Mouse (Mus musculus) liver, embryonic 16.5 days (tissue): ENCODE data around the gene Minar1. TPM values are rescaled to one million over a fixed set of nuclear protein-coding genes. Genes with fewer than 3 reads are reported as not detected.
A peak's percentile ranks its signal among the peaks of the same experiment; 100 is the strongest.

Experiments used
- ATAC-seq: fragments of 200-750 bp; cut with Nextera tagmentation; 2 replicates; pipeline ENCODE4 v1.8.0; 2017; ENCODE audit warnings: low read depth, mild to moderate bottlenecking, moderate number of reproducible peaks, moderate library complexity
- H3K27ac ChIP-seq: fragments of 300-500 bp; sonication (generic); 2 replicates; pipeline ENCODE4 v1.5.1; 2014; ENCODE audit warnings: mild to moderate bottlenecking, low read length
- H3K27me3 ChIP-seq: fragments of 300-500 bp; sonication (generic); 2 replicates; pipeline ENCODE4 v1.6.1; 2014; ENCODE audit warnings: low read depth, low read length, mixed read lengths; ENCODE audit not compliant: control insufficient read depth, insufficient read depth
- H3K36me3 ChIP-seq: fragments of 300-500 bp; sonication (generic); 2 replicates; pipeline ENCODE4 v1.6.1; 2014; ENCODE audit warnings: mild to moderate bottlenecking; ENCODE audit not compliant: control insufficient read depth, insufficient read depth
- H3K4me1 ChIP-seq: fragments of 300-500 bp; sonication (generic); 2 replicates; pipeline ENCODE4 v1.6.1; 2014; ENCODE audit warnings: low read depth, low read length, mixed read lengths; ENCODE audit not compliant: control insufficient read depth
- H3K4me2 ChIP-seq: fragments of 300-500 bp; sonication (generic); 2 replicates; pipeline ENCODE4 v1.6.1; 2014; ENCODE audit warnings: low read depth, low read length, mixed read lengths
- H3K4me3 ChIP-seq: fragments of 300-500 bp; sonication (generic); 2 replicates; pipeline ENCODE4 v1.5.1; 2014; ENCODE audit warnings: low read depth, mild to moderate bottlenecking, low read length
- H3K9ac ChIP-seq: fragments of 300-500 bp; sonication (generic); 2 replicates; pipeline ENCODE4 v1.6.1; 2014; ENCODE audit warnings: low read depth, low read length
- H3K9me3 ChIP-seq: fragments of 300-500 bp; sonication (generic); replicated peaks from 2 replicates; pipeline ENCODE4 v1.6.1; 2016; ENCODE audit warnings: low read length; ENCODE audit not compliant: control insufficient read depth
- WGBS: fragments of 180-500 bp; shearing (Covaris S2); extraction: QIAGEN DNeasy Blood & Tissue Kit; methylation state at CpG from one replicate; pipeline ENCODE4 v1.1.7; 2014; ENCODE audit not compliant: insufficient replicate concordance; 5-methylcytosine and 5-hydroxymethylcytosine counted together
- polyA plus RNA-seq: library from polyadenylated mRNA; unstranded; fragments of >200 nt; fragmentation: Nextera tagmentation; extraction: Ambion mirVana; gene quantifications from 2 replicates; pipeline ENCODE4 v1.2.1, GENCODE M21; 2015

Gene Minar1
- polyA plus RNA-seq, 1 experiment from 2014 or later: 0.11 TPM

DNA sequence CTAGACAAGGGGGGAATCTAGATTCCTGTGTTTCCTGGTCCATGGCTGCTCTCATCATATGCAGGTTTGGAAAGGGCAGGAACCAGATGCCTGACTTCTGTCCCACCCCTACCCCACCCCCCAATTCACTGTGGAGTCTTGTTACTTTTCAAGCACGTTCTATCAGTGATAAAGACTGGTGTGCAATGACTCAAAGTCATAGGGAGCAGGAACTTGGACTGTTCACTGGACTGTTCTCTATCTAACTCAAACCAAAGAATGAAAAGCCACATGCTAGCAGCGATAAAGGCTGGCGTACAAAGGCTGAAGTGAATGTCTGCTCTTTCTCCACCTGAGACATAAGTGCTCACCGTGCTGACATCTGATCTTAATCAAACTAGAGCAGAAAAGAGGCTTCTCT lies 12.3 kb downstream of the Minar1 start:
- Histone ChIP-seq H3K27ac (no peak overlapping the region), H3K4me2 (no peak overlapping the region), H3K9me3 (no peaks in the 10 kb centered on the region), H3K27me3 (no peaks in the 10 kb centered on the region), H3K4me3 (no peak overlapping the region), H3K4me1 (no peaks in the 10 kb centered on the region), H3K36me3 (no peaks in the 10 kb centered on the region), H3K9ac (no peak overlapping the region)
- WGBS: 49% methylated on average over 4 of the region's 4 CpGs
- ATAC-seq: no peak

DNA sequence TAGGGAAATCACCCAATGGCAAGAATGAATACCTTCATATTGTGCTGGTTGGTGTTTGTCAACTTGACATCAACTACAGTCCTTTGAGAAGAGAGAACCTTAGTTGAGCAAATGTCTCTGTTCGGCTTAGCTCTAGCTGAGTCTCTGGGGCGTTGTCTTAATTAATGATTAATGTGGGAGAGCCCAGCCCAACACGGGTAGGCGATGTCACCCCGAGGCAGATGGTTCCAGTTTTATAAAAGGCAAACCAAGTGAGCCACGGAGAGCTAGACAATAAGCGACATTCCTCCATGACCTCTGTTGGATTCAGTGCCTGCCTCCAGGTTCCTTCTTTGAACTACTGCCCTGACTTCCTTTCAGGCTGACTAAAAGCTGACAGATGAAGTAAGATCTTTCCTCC lies 15.6 kb downstream of the Minar1 start:
- Histone ChIP-seq H3K4me3 (no peak overlapping the region), H3K4me2 (no peak overlapping the region), H3K9me3 (no peaks in the 10 kb centered on the region), H3K4me1 (no peaks in the 10 kb centered on the region), H3K27me3 (no peaks in the 10 kb centered on the region), H3K9ac (no peak overlapping the region), H3K36me3 (no peaks in the 10 kb centered on the region), H3K27ac (no peak overlapping the region)
- no peak for ATAC-seq
- 67% methylated on average over 7 of the region's 7 CpGs for WGBS

DNA sequence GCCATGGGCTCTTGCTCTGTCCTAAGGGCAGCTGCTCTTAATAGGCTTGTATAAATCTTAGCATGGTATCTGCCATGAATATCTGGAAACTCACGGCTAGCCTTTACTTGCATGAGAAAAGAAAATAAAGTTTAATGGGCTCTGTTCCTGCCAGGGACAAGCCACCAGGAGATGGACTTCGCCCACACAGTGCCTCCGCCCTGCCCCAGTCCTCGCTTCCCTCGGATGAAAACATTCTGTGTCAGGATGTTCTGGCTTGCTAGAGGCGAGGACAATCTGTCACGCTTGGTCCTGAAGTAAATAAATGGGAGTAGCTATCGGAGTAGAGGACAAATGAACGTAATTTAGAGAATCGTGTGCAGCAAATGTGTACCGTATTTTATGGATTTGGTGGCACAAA lies 16.7 kb downstream of the Minar1 start:
- Histone ChIP-seq H3K9ac (no peak overlapping the region), H3K4me3 (no peak overlapping the region), H3K36me3 (no peaks in the 10 kb centered on the region), H3K4me1 (no peaks in the 10 kb centered on the region), H3K27me3 (no peaks in the 10 kb centered on the region), H3K9me3 (no peaks in the 10 kb centered on the region), H3K27ac (no peak overlapping the region), H3K4me2 (no peak overlapping the region)
- WGBS: 51% methylated on average over 11 of the region's 11 CpGs
- ATAC-seq: peak; percentile 76

DNA sequence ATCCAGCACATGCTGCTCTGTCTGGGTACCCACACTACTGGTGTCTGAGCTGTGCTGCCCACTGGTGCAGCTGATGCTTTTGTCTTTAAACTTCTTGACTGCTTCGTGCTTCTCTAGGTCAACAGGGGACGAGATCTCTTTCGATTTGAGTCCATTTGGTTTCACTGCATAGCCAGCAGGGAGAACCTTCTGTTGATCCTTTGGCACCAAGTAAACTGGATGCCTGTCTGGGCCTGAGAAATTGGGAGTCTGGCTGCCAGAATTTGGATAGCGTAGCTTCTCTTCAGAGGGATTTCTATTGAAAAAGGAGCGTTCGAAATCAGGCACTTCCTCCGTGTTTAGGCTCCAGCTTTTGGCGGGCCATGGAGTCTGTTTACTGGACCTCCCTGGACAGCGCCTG lies 21.0 kb downstream of the Minar1 start:
- WGBS: 71% methylated on average over 9 of the region's 9 CpGs
- Histone ChIP-seq H3K4me3 (no peak overlapping the region), H3K9ac (no peak overlapping the region), H3K27ac (no peak overlapping the region), H3K4me1 (no peaks in the 10 kb centered on the region), H3K27me3 (no peaks in the 10 kb centered on the region), H3K4me2 (no peak overlapping the region), H3K9me3 (no peaks in the 10 kb centered on the region), H3K36me3 (no peaks in the 10 kb centered on the region)
- ATAC-seq: no peak

DNA sequence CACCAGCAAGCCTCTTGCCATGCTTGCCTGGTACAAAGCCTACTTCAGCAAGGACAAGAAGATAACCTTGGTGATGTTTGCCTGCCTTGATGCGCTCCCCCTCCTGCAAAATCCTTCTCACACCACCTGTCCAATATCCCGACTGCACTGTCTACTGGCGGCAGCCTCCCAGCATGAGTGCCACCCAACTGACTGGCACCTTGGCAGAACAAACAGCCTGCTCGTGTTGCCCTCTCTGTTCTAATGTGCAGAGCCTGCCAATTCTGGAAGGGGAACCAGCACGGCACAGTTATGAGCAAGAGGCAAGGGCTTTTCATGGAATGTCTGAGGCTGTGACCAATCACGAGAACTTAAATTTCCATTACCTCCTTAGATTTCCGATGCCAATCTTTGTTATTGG lies 22.2 kb downstream of the Minar1 start:
- ATAC-seq: no peak
- 67% methylated on average over 7 of the region's 7 CpGs for WGBS

DNA sequence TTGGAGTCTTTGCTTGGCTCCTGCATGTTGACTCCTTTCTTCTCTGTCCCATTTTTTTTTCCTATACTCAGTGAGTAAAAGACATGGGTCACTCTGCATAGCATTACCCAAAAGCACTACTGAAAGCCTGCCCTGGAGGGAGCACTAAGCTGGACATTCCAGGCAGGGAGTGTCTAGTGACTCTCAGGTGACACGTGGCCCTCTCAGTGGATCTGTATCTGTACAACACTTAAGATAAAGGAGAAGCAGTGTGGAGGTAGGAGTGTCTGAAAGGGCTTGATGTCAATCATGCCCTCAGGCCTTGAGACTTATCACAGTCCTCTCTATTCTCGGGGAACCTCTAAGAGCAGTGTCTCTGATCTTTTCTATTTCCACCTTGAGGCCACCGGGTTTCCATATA lies 25.9 kb downstream of the Minar1 start:
- Histone ChIP-seq H3K4me1 (no peaks in the 10 kb centered on the region), H3K9ac (no peak overlapping the region), H3K27ac (no peak overlapping the region), H3K27me3 (no peaks in the 10 kb centered on the region), H3K4me2 (no peak overlapping the region), H3K9me3 (no peaks in the 10 kb centered on the region), H3K4me3 (no peak overlapping the region), H3K36me3 (no peaks in the 10 kb centered on the region)
- no peak for ATAC-seq
- WGBS: 44% methylated on average over 3 of the region's 3 CpGs

More for the DNA sequence above, 22.2 kb downstream of the Minar1 start:
- Histone ChIP-seq H3K4me1 (no peaks in the 10 kb centered on the region), H3K36me3 (no peaks in the 10 kb centered on the region), H3K27ac (no peak overlapping the region), H3K4me3 (no peak overlapping the region), H3K9me3 (no peaks in the 10 kb centered on the region), H3K27me3 (no peaks in the 10 kb centered on the region), H3K4me2 (no peak overlapping the region), H3K9ac (no peak overlapping the region)

DNA sequence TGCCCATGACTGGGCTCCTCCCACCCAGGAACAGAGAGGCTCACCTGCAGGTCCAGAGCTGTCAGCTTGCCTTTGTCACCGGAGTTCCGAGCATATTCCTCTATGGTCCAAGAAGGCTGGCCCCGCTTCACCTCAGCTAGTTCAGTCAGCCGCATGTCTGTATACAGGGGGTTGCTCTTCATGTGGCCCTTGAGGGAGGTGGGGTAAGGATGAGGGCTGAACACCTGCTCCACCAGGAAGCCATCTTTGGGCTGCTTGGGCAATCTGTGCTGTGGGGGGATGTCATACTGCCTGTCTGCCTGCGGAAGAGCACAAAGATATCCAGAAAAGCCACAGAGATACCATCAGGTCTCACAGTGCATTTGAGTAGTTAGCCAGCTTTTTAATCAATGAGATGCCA lies 26.5 kb downstream of the Minar1 start:
- H3K27me3 ChIP-seq: no peaks in the 10 kb centered on the region
- WGBS: 74% methylated on average over 5 of the region's 5 CpGs
- no peaks in the 10 kb centered on the region for H3K4me1 ChIP-seq
- H3K4me2 ChIP-seq: no peak overlapping the region
- no peak for ATAC-seq
- H3K9ac ChIP-seq: no peak overlapping the region
- no peak overlapping the region for H3K4me3 ChIP-seq
- no peak overlapping the region for H3K27ac ChIP-seq
- no peaks in the 10 kb centered on the region for H3K36me3 ChIP-seq
- H3K9me3 ChIP-seq: no peaks in the 10 kb centered on the region

DNA sequence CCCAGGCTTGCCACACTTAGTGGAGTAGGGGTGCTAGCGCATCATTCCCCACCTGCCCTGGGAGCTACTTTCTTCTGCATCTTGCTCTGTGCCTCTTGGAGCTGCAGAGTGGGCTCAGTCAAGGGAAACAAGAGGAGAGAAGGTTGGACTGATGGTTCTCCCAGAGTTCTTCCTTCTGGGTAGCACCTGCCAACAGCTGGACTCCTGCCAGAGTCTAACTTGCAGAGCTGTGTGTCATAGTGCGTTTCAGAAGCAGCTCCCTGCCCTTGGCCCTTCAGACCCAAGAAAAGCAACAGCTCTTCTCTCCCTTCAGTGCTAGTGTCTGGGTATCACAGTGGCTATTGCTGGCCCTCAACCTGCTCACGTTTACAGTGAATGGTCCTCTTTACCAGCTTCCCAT lies 30.5 kb downstream of the Minar1 start:
- Histone ChIP-seq H3K27ac (no peak overlapping the region), H3K4me2 (no peak overlapping the region), H3K9ac (no peak overlapping the region), H3K4me1 (no peaks in the 10 kb centered on the region), H3K4me3 (no peak overlapping the region), H3K27me3 (no peaks in the 10 kb centered on the region), H3K36me3 (no peaks in the 10 kb centered on the region), H3K9me3 (no peaks in the 10 kb centered on the region)
- 54% methylated on average over 3 of the region's 3 CpGs for WGBS
- no peak for ATAC-seq

DNA sequence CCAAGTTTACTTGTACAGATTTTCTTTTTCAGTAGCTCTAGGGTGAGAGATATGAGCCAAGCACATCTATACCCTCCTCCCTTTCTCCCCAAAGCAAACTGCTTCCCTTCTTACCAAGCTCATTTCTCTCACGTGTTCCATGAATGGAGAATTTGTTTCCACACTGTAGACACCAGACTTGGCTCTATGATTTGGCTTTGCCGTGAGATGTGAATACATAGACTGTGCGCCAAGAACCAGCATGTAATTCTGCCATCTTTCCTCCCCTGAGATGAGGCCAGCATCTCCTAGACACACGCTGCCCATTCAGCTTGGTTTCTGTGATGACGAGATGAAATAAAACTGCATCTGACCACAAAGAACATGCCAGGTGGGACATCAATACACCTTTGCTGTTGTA lies 44.5 kb downstream of the Minar1 start:
- WGBS: 63% methylated on average over 5 of the region's 5 CpGs
- H3K4me2 ChIP-seq: no peak overlapping the region
- no peak for ATAC-seq
- no peaks in the 10 kb centered on the region for H3K9me3 ChIP-seq
- H3K27me3 ChIP-seq: no peaks in the 10 kb centered on the region
- no peak overlapping the region for H3K9ac ChIP-seq
- H3K4me1 ChIP-seq: no peaks in the 10 kb centered on the region
- no peak overlapping the region for H3K4me3 ChIP-seq
- no peaks in the 10 kb centered on the region for H3K36me3 ChIP-seq
- no peak overlapping the region for H3K27ac ChIP-seq

DNA sequence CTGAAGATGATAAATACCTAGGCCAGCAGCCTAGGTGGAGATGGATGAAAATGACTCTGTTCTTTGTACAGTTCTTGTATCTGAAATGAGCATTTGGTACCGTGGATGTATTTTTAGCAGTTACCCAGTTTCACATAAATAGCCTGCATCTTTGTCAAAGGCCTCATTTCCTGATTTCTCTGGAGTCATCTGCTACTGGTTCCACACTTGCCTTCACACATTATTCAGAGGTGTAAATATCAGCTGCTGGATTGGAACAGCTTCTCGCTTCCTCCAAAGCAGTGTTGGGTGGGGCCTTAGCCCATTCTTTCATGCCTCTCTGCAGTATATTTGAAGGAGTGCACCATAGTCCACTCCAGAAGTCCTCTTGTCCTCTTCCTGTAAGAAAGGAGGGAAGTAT lies 70.3 kb downstream of the Minar1 start:
- H3K36me3 ChIP-seq: no peaks in the 10 kb centered on the region
- no peak overlapping the region for H3K9ac ChIP-seq
- H3K4me3 ChIP-seq: no peak overlapping the region
- no peaks in the 10 kb centered on the region for H3K4me1 ChIP-seq
- H3K27ac ChIP-seq: no peak overlapping the region
- WGBS: 55% methylated on average over 2 of the region's 2 CpGs
- no peaks in the 10 kb centered on the region for H3K27me3 ChIP-seq
- no peaks in the 10 kb centered on the region for H3K9me3 ChIP-seq
- no peak for ATAC-seq
- H3K4me2 ChIP-seq: no peak overlapping the region
